Mouse (Mus musculus): ENCODE results near the gene Gm13103. TPM values are rescaled to one million over a fixed set of nuclear protein-coding genes. Genes with fewer than 3 reads are reported as not detected.
"Not testable (repeated sequence)": the region's sequence is repeated elsewhere in the genome, so short reads cannot be mapped to it uniquely, and the experiment has no call there.

Gene Gm13103
- polyA plus RNA-seq (2016; fragmentation: Nextera tagmentation; extraction: Ambion mirVana), result not detected in 2 replicates

DNA sequence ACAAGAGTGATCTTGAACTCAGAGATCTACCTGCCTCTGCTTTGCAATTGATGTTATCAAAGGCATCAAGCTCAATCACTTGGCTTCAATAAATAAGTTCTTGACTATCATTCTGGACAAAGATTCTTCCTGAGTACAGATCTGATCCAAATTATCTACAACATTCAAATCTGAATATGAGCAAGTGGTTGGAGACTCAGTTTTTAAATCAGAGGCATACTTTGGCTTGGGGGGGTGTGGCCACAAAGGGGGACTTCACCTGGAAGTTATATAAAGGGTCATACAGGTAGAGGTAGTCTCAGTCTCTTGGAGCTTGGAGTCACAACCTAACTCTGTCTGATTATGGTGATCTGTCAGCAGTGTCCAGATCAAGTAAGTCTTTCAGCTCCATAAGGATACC, at the start of gene Gm13103:
TSS of gene Gm13103 (plus strand) at position 301 of the 400 bp plus-strand sequence.
- not testable (repeated sequence) for H3K4me3 ChIP-seq; H3K4me1 ChIP-seq; H3K36me3 ChIP-seq (replicated peaks); H3K27me3 ChIP-seq (ENCODE audit: poor library complexity, severe bottlenecking); DNase-seq (ENCODE audit: extremely low spot score, low spot score); H3K27ac ChIP-seq
- H3K9me3 ChIP-seq, result peaks cover 50% of the 10 kb centered on the region

DNA sequence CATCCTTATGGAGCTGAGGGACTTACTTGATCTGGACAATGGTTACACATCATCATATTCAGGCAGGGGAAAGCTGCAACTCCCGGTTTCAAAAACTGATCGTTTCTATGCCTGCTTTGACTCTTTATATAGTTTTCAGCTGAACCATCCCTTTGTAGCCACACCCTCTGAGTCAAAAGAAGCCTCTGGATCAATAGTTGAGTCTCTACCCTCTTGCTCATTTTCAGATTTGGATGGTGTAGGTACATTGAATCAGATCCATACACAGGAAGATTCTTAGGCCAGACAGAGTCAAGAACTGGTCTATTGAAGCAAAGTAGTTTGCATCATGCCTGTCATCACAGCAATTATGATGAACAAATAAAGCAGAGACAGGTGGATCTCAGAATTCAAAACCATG, 30.3 kb upstream of the Gm13103 start, which contains the start of gene Gm13084:
TSS of gene Gm13084 (minus strand) at position 101 of the 400 bp plus-strand sequence.
- Histone ChIP-seq H3K9me3 (peaks cover 58% of the 10 kb centered on the region), H3K27me3 (ENCODE audit: poor library complexity, severe bottlenecking) (no peaks in the 10 kb centered on the region), H3K27ac (no peak within 1 kb of the TSS), H3K4me1 (no peaks in the 10 kb centered on the region), H3K4me3 (no peak within 1 kb of the TSS), H3K36me3 (replicated peaks) (no peaks in the 10 kb centered on the region)
- DNase-seq (ENCODE audit: extremely low spot score, low spot score), result no peak
- 84% methylated on average over 2 of the region's 2 CpGs for WGBS

DNA sequence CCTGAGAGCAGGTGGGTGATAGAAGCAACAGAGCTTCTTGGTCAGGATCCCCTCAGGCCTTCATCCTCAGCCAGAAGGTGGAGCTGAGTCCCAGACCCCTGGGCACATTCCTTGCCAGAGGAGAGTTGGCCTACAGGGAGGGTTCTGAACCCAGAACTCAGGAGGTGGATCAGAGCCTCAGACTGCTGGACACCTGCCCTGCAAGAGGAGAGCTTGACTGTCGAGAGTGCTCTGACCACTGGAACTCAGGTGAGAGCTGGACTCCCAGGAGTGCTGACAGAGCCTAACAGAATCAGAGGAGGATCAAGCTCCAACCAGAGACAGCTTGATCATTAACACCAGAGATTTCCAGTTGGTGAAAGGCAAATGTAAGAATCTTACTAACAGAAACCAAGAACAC, 36.1 kb downstream of the Gm13103 start:
- 75% methylated on average over 1 of the region's 1 CpGs for WGBS
- not testable (repeated sequence) for H3K4me3 ChIP-seq; H3K4me1 ChIP-seq; H3K36me3 ChIP-seq (replicated peaks); H3K27ac ChIP-seq; DNase-seq (ENCODE audit: extremely low spot score, low spot score); H3K27me3 ChIP-seq (ENCODE audit: poor library complexity, severe bottlenecking)
- H3K9me3 ChIP-seq, result peaks cover 42% of the 10 kb centered on the region

DNA sequence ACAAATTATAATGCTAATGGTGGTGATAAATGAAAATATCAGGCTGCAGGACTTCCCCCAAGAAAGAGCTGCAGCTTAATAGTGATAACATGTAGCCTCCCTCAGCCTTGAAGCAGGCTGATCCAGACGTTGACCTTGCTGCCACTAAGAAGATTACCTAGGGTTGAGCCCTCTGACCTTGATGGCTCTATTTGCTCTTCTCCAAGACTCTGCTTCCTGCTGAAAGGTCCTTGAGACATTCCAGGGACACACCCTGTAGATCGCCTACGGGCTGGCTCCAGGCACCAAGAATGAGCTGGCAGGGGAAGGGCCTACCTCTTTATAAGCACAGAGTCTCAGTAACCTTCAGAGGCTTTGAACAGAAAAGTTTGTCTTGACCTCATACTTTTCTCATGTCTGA, 48.1 kb downstream of the Gm13103 start:
- peaks cover 64% of the 10 kb centered on the region for H3K9me3 ChIP-seq
- not testable (repeated sequence) for DNase-seq (ENCODE audit: extremely low spot score, low spot score); H3K4me3 ChIP-seq; H3K27ac ChIP-seq; H3K27me3 ChIP-seq (ENCODE audit: poor library complexity, severe bottlenecking); H3K4me1 ChIP-seq; H3K36me3 ChIP-seq (replicated peaks)
- 82% methylated on average over 3 of the region's 3 CpGs for WGBS

DNA sequence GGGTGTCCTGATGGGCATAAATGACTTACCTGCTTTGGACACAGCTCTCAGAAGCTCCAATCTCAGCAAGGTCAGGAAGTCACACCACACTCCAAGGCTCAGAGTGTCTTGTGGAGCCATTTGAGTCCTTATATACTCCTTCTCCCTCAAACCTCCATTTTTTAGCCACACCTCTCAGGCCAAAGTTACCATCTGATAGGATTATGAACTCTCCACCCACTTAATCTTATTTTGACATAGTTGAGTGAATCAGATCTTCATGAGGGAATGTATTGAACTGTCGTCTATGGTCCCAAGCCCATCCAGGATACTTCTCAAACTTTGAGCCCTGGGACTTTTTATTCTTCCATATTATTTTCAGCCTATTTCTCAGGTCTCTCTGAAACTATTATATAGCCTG, 54.0 kb downstream of the Gm13103 start, which contains the start of gene Pramef6:
TSS of gene Pramef6 (minus strand) at position 101 of the 400 bp plus-strand sequence.
- 95% methylated on average over 1 of the region's 1 CpGs for WGBS
- DNase-seq (ENCODE audit: extremely low spot score, low spot score); H3K36me3 ChIP-seq (replicated peaks); H3K4me1 ChIP-seq; H3K4me3 ChIP-seq; H3K27ac ChIP-seq; H3K27me3 ChIP-seq (ENCODE audit: poor library complexity, severe bottlenecking): not testable (repeated sequence)
- H3K9me3 ChIP-seq, result peaks cover 35% of the 10 kb centered on the region

Other genes with a start within 250 kb of the Gm13103 start
- gene Gm13083, start 231.5 kb upstream of the Gm13103 start, polyA plus RNA-seq (2016; fragmentation: Nextera tagmentation; extraction: Ambion mirVana), result not detected in 2 replicates
- gene Gm13088, start 189.3 kb upstream of the Gm13103 start, polyA plus RNA-seq (2016; fragmentation: Nextera tagmentation; extraction: Ambion mirVana), result not detected in 2 replicates
- not detected in 2 replicates for gene Gm13089, start 143.8 kb upstream of the Gm13103 start, polyA plus RNA-seq (2016; fragmentation: Nextera tagmentation; extraction: Ambion mirVana)
- gene Gm13078, start 127.0 kb upstream of the Gm13103 start, polyA plus RNA-seq (2016; fragmentation: Nextera tagmentation; extraction: Ambion mirVana), result not detected in 2 replicates
- not detected in 2 replicates for gene Gm13023, start 57.1 kb upstream of the Gm13103 start, polyA plus RNA-seq (2016; fragmentation: Nextera tagmentation; extraction: Ambion mirVana)
- gene Gm13084, start 30.4 kb upstream of the Gm13103 start, polyA plus RNA-seq (2016; fragmentation: Nextera tagmentation; extraction: Ambion mirVana), result not detected in 2 replicates
- gene Pramef6, start 53.9 kb downstream of the Gm13103 start, polyA plus RNA-seq (2016; fragmentation: Nextera tagmentation; extraction: Ambion mirVana), result not detected in 2 replicates
- gene Pramef25, start 104.5 kb downstream of the Gm13103 start, polyA plus RNA-seq (2016; fragmentation: Nextera tagmentation; extraction: Ambion mirVana), result not detected in 2 replicates
- not detected in 2 replicates for gene Gm13101, start 120.5 kb downstream of the Gm13103 start, polyA plus RNA-seq (2016; fragmentation: Nextera tagmentation; extraction: Ambion mirVana)
- gene Pramef17, start 147.9 kb downstream of the Gm13103 start, polyA plus RNA-seq (2016; fragmentation: Nextera tagmentation; extraction: Ambion mirVana), result not detected in 2 replicates
- gene Pramel4, start 212.6 kb downstream of the Gm13103 start, polyA plus RNA-seq (2016; fragmentation: Nextera tagmentation; extraction: Ambion mirVana), result not detected in 2 replicates